Mouse (Mus musculus) CH12.LX (cell line): ENCODE results near the gene Smad1. TPM values are rescaled to one million over a fixed set of nuclear protein-coding genes. Genes with fewer than 3 reads are reported as not detected.

Experiments
- DNase-seq: peaks from one replicate; pipeline ENCODE4 v3.0.0-alpha.2; 2013; ENCODE audit errors: extremely low read depth
- H3K27ac ChIP-seq: 2 replicates; pipeline ENCODE4 v1.5.1; 2012; ENCODE audit warnings: low read depth, mild to moderate bottlenecking, control low read depth, moderate library complexity; ENCODE audit not compliant: insufficient read depth
- H3K27me3 ChIP-seq: replicated peaks from 2 replicates; pipeline ENCODE3; 2012; ENCODE audit warnings: inconsistent platforms
- H3K36me3 ChIP-seq, 2 experiments: replicated peaks in 1 of 2; 2 replicates each; pipeline versions ENCODE3 to v1.6.1; 2012; ENCODE audit warnings: inconsistent platforms in 1 of 2, low read length in 1 of 2, mild to moderate bottlenecking in 1 of 2, mixed read lengths in 1 of 2, moderate library complexity in 1 of 2; ENCODE audit not compliant: control insufficient read depth in 1 of 2, insufficient read depth in 1 of 2
- H3K4me1 ChIP-seq, 2 experiments: 2 replicates each; pipeline ENCODE4 v1.6.1; 2012; ENCODE audit warnings: inconsistent platforms in 1 of 2, moderate library complexity in 1 of 2; ENCODE audit not compliant: insufficient read depth in 2 of 2, control insufficient read depth in 1 of 2
- H3K4me2 ChIP-seq: 2 replicates; pipeline ENCODE4 v1.6.1; 2012; ENCODE audit warnings: low read depth, mild to moderate bottlenecking, control low read depth; ENCODE audit not compliant: poor library complexity, insufficient read depth, severe bottlenecking
- H3K4me3 ChIP-seq, 3 experiments: fragments of 150-350 bp in 1 of 3; sonication (generic) in 1 of 3; replicated peaks in 1 of 3; 2 replicates each; pipeline versions ENCODE3 to v1.5.1; 2011 to 2012; ENCODE audit warnings: low read depth in 2 of 3, low read length in 2 of 3, mild to moderate bottlenecking in 2 of 3, moderate library complexity in 2 of 3, control low read depth in 1 of 3, improper control_type of control experiment in 1 of 3, inconsistent platforms in 1 of 3, mixed read lengths in 1 of 3; ENCODE audit not compliant: poor library complexity in 1 of 3
- H3K79me2 ChIP-seq: replicated peaks from 2 replicates; pipeline ENCODE4 v1.6.1; 2012; ENCODE audit warnings: mild to moderate bottlenecking, moderate library complexity; ENCODE audit not compliant: control insufficient read depth, poor library complexity, insufficient read depth, severe bottlenecking; ENCODE audit errors: extremely low read depth
- H3K9ac ChIP-seq: 2 replicates; pipeline ENCODE4 v1.6.1; 2012; ENCODE audit warnings: low read depth, mild to moderate bottlenecking, control low read depth, moderate library complexity; ENCODE audit not compliant: insufficient read depth
- H3K9me3 ChIP-seq: replicated peaks from 2 replicates; pipeline ENCODE3; 2012; ENCODE audit warnings: low read length, inconsistent platforms, mixed read lengths
- CHD1 ChIP-seq: IDR thresholded peaks from 2 replicates; pipeline ENCODE4 v1.6.1; 2012; ENCODE audit warnings: low read depth, low read length, improper control_type of control experiment, inconsistent platforms
- CHD2 ChIP-seq: IDR thresholded peaks from 2 replicates; pipeline ENCODE4 v1.6.1; 2011; ENCODE audit warnings: low read length, improper control_type of control experiment
- E2F4 ChIP-seq: IDR thresholded peaks from 2 replicates; pipeline ENCODE4 v1.6.1; 2011; ENCODE audit warnings: low read depth, low read length, improper control_type of control experiment; ENCODE audit not compliant: insufficient replicate concordance
- ETS1 ChIP-seq: conservative IDR thresholded peaks from 2 replicates; pipeline ENCODE4 v1.6.1; 2012; ENCODE audit warnings: low read depth, mild to moderate bottlenecking, inconsistent platforms, low read length, improper control_type of control experiment, moderate library complexity
- GABPA ChIP-seq: IDR thresholded peaks from 2 replicates; pipeline ENCODE4 v1.6.1; 2012; ENCODE audit warnings: low read depth, low read length, improper control_type of control experiment, inconsistent platforms; ENCODE audit not compliant: insufficient replicate concordance
- MAX ChIP-seq: IDR thresholded peaks from 2 replicates; pipeline ENCODE4 v1.6.1; 2011; ENCODE audit warnings: low read length, improper control_type of control experiment
- MAZ ChIP-seq: IDR thresholded peaks from 2 replicates; pipeline ENCODE4 v1.6.1; 2012; ENCODE audit warnings: low read depth, mild to moderate bottlenecking, inconsistent platforms, low read length, improper control_type of control experiment, moderate library complexity
- MXI1 ChIP-seq: IDR thresholded peaks from 2 replicates; pipeline ENCODE4 v1.6.1; 2011; ENCODE audit warnings: mild to moderate bottlenecking, low read depth, low read length, improper control_type of control experiment
- NELFE ChIP-seq: IDR thresholded peaks from 2 replicates; pipeline ENCODE4 v1.6.1; 2011; ENCODE audit warnings: low read depth, low read length, improper control_type of control experiment
- NRF1 ChIP-seq: IDR thresholded peaks from 2 replicates; pipeline ENCODE4 v1.6.1; 2014; ENCODE audit warnings: low read depth, mild to moderate bottlenecking, inconsistent platforms, low read length, improper control_type of control experiment, moderate library complexity
- PAX5 ChIP-seq: IDR thresholded peaks from 2 replicates; pipeline ENCODE4 v1.6.1; 2012; ENCODE audit warnings: low read length, inconsistent platforms, mixed read lengths
- RAD21 ChIP-seq: IDR thresholded peaks from 2 replicates; pipeline ENCODE4 v1.6.1; 2011; ENCODE audit warnings: low read depth, mild to moderate bottlenecking, low read length, improper control_type of control experiment, moderate library complexity
- SIN3A ChIP-seq: IDR thresholded peaks from 2 replicates; pipeline ENCODE4 v1.6.1; 2012; ENCODE audit warnings: low read length, improper control_type of control experiment, inconsistent platforms
- SMC3 ChIP-seq: IDR thresholded peaks from 2 replicates; pipeline ENCODE4 v1.6.1; 2011; ENCODE audit warnings: low read depth, low read length, improper control_type of control experiment
- TBP ChIP-seq: conservative IDR thresholded peaks from 2 replicates; pipeline ENCODE4 v1.6.1; 2011; ENCODE audit warnings: low read depth, low read length, improper control_type of control experiment
- TCF12 ChIP-seq: IDR thresholded peaks from 2 replicates; pipeline ENCODE4 v1.6.1; 2014; ENCODE audit warnings: low read depth, mild to moderate bottlenecking, inconsistent platforms, low read length, improper control_type of control experiment
- UBTF ChIP-seq: IDR thresholded peaks from 2 replicates; pipeline ENCODE4 v1.6.1; 2012; ENCODE audit warnings: low read depth, mild to moderate bottlenecking, inconsistent platforms, low read length, improper control_type of control experiment, moderate library complexity
- USF1 ChIP-seq: IDR thresholded peaks from 2 replicates; pipeline ENCODE4 v1.6.1; 2014; ENCODE audit warnings: low read depth, mild to moderate bottlenecking, inconsistent platforms, low read length, improper control_type of control experiment
- USF2 ChIP-seq: conservative IDR thresholded peaks from 2 replicates; pipeline ENCODE4 v1.6.1; 2011; ENCODE audit warnings: low read depth, low read length, improper control_type of control experiment
- ZNF384 ChIP-seq: IDR thresholded peaks from 2 replicates; pipeline ENCODE4 v1.6.1; 2012; ENCODE audit warnings: low read depth, low read length, improper control_type of control experiment, inconsistent platforms
- dilution Hi-C: fragments of 300-500 bp; cut with MboI; formaldehyde crosslinking; loops from 2 replicates; pipeline ENCODE4 v1.14.3; 2020; ENCODE audit warnings: low sequenced_read_pairs; ENCODE audit not compliant: extremely low pct_unique_long_range_greater_than_20kb, extremely low pct_ligation_motif_present
- in situ Hi-C: fragments of 300-500 bp; cut with MboI; formaldehyde crosslinking; loops from 3 replicates; pipeline ENCODE4 v1.14.3; 2019; ENCODE audit warnings: low sequenced_read_pairs, low pct_ligation_motif_present, low pct_unique_long_range_greater_than_20kb, mixed read lengths
- polyA plus RNA-seq: library from polyadenylated mRNA; unstranded; fragments of >175 nt; gene quantifications from 2 replicates; pipeline ENCODE4 v1.2.1, GENCODE M21; 2012; ENCODE audit warnings: low read depth; ENCODE audit not compliant: insufficient read length
- total RNA-seq, 2 experiments: library from RNA; depleted of rRNA; stranded (reverse); fragments of 300-350 nt in 1 of 2; fragments of >200 nt in 1 of 2; gene quantifications; 2 replicates each; pipeline ENCODE4 v1.2.3; 2012 to 2014

The Smad1 gene
- total and polyA plus RNA-seq, 3 experiments: not detected

- no peak for DNase-seq
- H3K4me2 ChIP-seq: peak overlapping the region; percentile 16
- no peak overlapping the region for H3K27ac ChIP-seq
- H3K4me1 ChIP-seq: no peaks in the 10 kb centered on the region; a peak in 1 of 4 replicates
- dilution Hi-C loops (no loop called here), in situ Hi-C loops (no loop called here)
- no peak overlapping the region for H3K4me3 ChIP-seq
- H3K79me2 ChIP-seq: no peaks in the 10 kb centered on the region
- TF ChIP-seq USF1 (peak; percentile 67), SMC3 (no peak), NRF1 (no peak), UBTF (no peak), USF2 (peak; percentile 65)
- no peaks in the 10 kb centered on the region for H3K36me3 ChIP-seq
- no peak overlapping the region for H3K9ac ChIP-seq
- H3K9me3 ChIP-seq: no peaks in the 10 kb centered on the region
- no peaks in the 10 kb centered on the region for H3K27me3 ChIP-seq
These were observed 44.3 kb upstream of the Smad1 start for GRCm38 (mm10) chr8:79443460-79444098.

- H3K4me3 ChIP-seq: no peak overlapping the region
- dilution Hi-C loops (no loop called here), in situ Hi-C loops (no loop called here)
- DNase-seq: no peak
- H3K27me3 ChIP-seq: no peaks in the 10 kb centered on the region
- no peak overlapping the region for H3K9ac ChIP-seq
- no peaks in the 10 kb centered on the region for H3K79me2 ChIP-seq
- H3K36me3 ChIP-seq: no peaks in the 10 kb centered on the region
- H3K4me1 ChIP-seq: no peaks in the 10 kb centered on the region
- H3K9me3 ChIP-seq: peaks cover 3% of the 10 kb centered on the region
- H3K27ac ChIP-seq: no peak overlapping the region
- no peak overlapping the region for H3K4me2 ChIP-seq
- no peak for TF ChIP-seq MXI1
- TF ChIP-seq PAX5: no peak
- no peak for TF ChIP-seq CHD2
- TF ChIP-seq ETS1: no peak
- no peak for TF ChIP-seq UBTF
- no peak for TF ChIP-seq TCF12
- no peak for TF ChIP-seq TBP
- TF ChIP-seq RAD21: no peak
- TF ChIP-seq ZNF384: no peak
- no peak for TF ChIP-seq MAZ
- TF ChIP-seq GABPA: no peak
- no peak for TF ChIP-seq NELFE
- TF ChIP-seq MAX: no peak
- TF ChIP-seq E2F4: no peak
- TF ChIP-seq SIN3A: no peak
- TF ChIP-seq CHD1: no peak
These were observed 34.7 kb upstream of the Smad1 start for GRCm38 (mm10) chr8:79433953-79434500.
